Comparison of ENCODE assay signal across 14 mouse cellular contexts in the genomic region with DNA sequence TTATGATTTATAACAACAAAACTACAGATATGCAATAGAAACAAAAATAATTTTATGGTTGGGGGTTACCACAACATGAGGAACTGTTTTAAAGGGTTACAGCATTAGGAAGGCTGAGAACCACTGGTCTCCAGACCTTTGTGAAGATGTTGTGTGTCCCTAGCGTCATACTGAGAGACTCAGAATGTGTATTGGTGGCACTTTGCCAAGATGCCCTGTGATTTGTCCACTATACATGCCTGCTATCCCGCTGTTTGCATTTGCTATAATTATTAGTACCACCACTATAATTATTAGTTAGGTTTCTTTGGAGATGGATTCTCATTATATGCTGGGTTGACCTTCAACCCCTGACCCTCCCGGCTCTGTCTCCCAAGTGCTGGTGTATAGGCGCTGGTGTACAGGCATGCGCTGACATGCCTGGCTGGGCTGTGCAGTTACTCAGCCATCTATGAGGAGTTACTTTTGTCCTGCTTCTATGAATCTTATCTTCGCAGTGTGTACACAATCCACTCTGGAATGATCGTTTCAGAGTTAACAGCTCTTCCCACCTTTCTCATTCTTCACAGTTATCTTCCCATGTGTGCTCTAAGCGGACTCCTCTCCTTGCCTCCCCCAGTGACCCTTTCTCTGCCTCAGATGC.
DNase-seq lines count a peak whose midpoint lies in the region; ATAC-seq lines count a peak whose summit lies in the region.
"Had no signal": no experiment of that assay in that cellular context is flagged by ENCODE, and none has a peak within 500 bp of the region (broad histone marks: within the 10 kb centered on the region; RNA-seq: fewer than 3 reads in every experiment).

No protein-coding gene starts in this region.

- H3K27me3 ChIP-seq in heart, embryonic 16.5 days (ENCODE audit: control insufficient read depth, insufficient read depth, low read length) = no peaks in the 10 kb centered on the region
- no peaks in the 10 kb centered on the region for H3K27me3 ChIP-seq in heart, embryonic 11.5 days (ENCODE audit: control insufficient read depth, insufficient read depth, low read length)
- H3K27me3 ChIP-seq in limb, embryonic 12.5 days = no peaks in the 10 kb centered on the region
- H3K27me3 ChIP-seq in limb, embryonic 10.5 days (ENCODE audit: low read depth, poor library complexity, severe bottlenecking) = no peaks in the 10 kb centered on the region
- H3K27me3 ChIP-seq in intestine, embryonic 15.5 days (replicated peaks) = no peaks in the 10 kb centered on the region
- H3K27me3 ChIP-seq in stomach, embryonic 15.5 days (replicated peaks) = no peaks in the 10 kb centered on the region
- no peaks in the 10 kb centered on the region for H3K27me3 ChIP-seq in neural tube, embryonic 15.5 days (replicated peaks)
- H3K27me3 ChIP-seq: embryonic facial prominence, embryonic 12.5 days had no signal

- H3K36me3 ChIP-seq in heart, embryonic 16.5 days (ENCODE audit: control insufficient read depth, insufficient read depth) = peaks cover 2% of the 10 kb centered on the region; the same call in 1 of the 2 replicates
- H3K36me3 ChIP-seq in heart, embryonic 11.5 days (ENCODE audit: control insufficient read depth, insufficient read depth, low read length) = no peaks in the 10 kb centered on the region
- 0 out of 2 replicates have a peak, but pooled peaks cover 11% of the 10 kb centered on the region for H3K36me3 ChIP-seq in limb, embryonic 12.5 days
- peaks cover 8% of the 10 kb centered on the region for H3K36me3 ChIP-seq in limb, embryonic 10.5 days
- H3K36me3 ChIP-seq in intestine, embryonic 15.5 days = no peaks in the 10 kb centered on the region
- H3K36me3 ChIP-seq in stomach, embryonic 15.5 days = 0 out of 2 replicates have a peak, but pooled peaks cover 3% of the 10 kb centered on the region
- H3K36me3 ChIP-seq in neural tube, embryonic 15.5 days = no peaks in the 10 kb centered on the region
- H3K36me3 ChIP-seq: embryonic facial prominence, embryonic 12.5 days; G1E had no signal

- DNase-seq in limb, embryonic 10.5 days (ENCODE audit: low spot score) = no peak
- DNase-seq: cerebellum, adult 8-10 months; gastrocnemius, postnatal 10 days; heart, postnatal 14 days; liver; liver, postnatal 0 days had no signal

- no peak overlapping the region for H3K4me2 ChIP-seq in heart, embryonic 16.5 days (ENCODE audit: low read depth, low read length)
- no peak overlapping the region for H3K4me2 ChIP-seq in heart, embryonic 11.5 days
- H3K4me2 ChIP-seq in limb, embryonic 12.5 days = no peak overlapping the region
- no peak overlapping the region for H3K4me2 ChIP-seq in intestine, embryonic 15.5 days (replicated peaks)
- H3K4me2 ChIP-seq in stomach, embryonic 15.5 days = no peak overlapping the region
- H3K4me2 ChIP-seq in neural tube, embryonic 15.5 days = no peak overlapping the region
- H3K4me2 ChIP-seq: embryonic facial prominence, embryonic 12.5 days had no signal

- no peak overlapping the region for H3K9ac ChIP-seq in heart, embryonic 16.5 days (ENCODE audit: low read length)
- H3K9ac ChIP-seq in heart, embryonic 11.5 days (ENCODE audit: low read depth, low read length) = no peak overlapping the region
- H3K9ac ChIP-seq in limb, embryonic 12.5 days (replicated peaks) = no peak overlapping the region
- H3K9ac ChIP-seq in intestine, embryonic 15.5 days = no peak overlapping the region
- no peak overlapping the region for H3K9ac ChIP-seq in stomach, embryonic 15.5 days
- no peak overlapping the region for H3K9ac ChIP-seq in neural tube, embryonic 15.5 days (replicated peaks)
- H3K9ac ChIP-seq: embryonic facial prominence, embryonic 12.5 days; liver, postnatal 0 days had no signal

- H3K4me3 ChIP-seq in heart, embryonic 16.5 days (ENCODE audit: low read length) = no peak overlapping the region
- no peak overlapping the region for H3K4me3 ChIP-seq in heart, embryonic 11.5 days (ENCODE audit: low read depth, low read length)
- no peak overlapping the region for H3K4me3 ChIP-seq in limb, embryonic 12.5 days (replicated peaks)
- H3K4me3 ChIP-seq in limb, embryonic 10.5 days = no peak overlapping the region
- H3K4me3 ChIP-seq in intestine, embryonic 15.5 days (replicated peaks) = no peak overlapping the region
- no peak overlapping the region for H3K4me3 ChIP-seq in stomach, embryonic 15.5 days (replicated peaks)
- no peak overlapping the region for H3K4me3 ChIP-seq in neural tube, embryonic 15.5 days (replicated peaks)
- H3K4me3 ChIP-seq: embryonic facial prominence, embryonic 12.5 days had no signal

- H3K27ac ChIP-seq in heart, embryonic 16.5 days (ENCODE audit: low read length) = peak overlapping the region; percentile 25; the same call in 1 of the 2 replicates
- no peak overlapping the region for H3K27ac ChIP-seq in heart, embryonic 11.5 days (ENCODE audit: low read depth, low read length)
- H3K27ac ChIP-seq in limb, embryonic 12.5 days = no peak overlapping the region
- H3K27ac ChIP-seq in limb, embryonic 10.5 days = no peak overlapping the region
- 0 out of 2 replicates have a peak overlapping the region, but pooled peaks have one; percentile 9 for H3K27ac ChIP-seq in intestine, embryonic 15.5 days
- H3K27ac ChIP-seq in stomach, embryonic 15.5 days = 0 out of 2 replicates have a peak overlapping the region, but pooled peaks have one; percentile 21
- no peak overlapping the region for H3K27ac ChIP-seq in neural tube, embryonic 15.5 days (replicated peaks)
- H3K27ac ChIP-seq: embryonic facial prominence, embryonic 12.5 days had no signal

- ATAC-seq in heart, embryonic 16.5 days (replicated peaks; ENCODE audit: extremely low read depth, insufficient read depth, low FRiP score) = no peak
- no peak for ATAC-seq in heart, embryonic 11.5 days (replicated peaks; ENCODE audit: insufficient number of reproducible peaks, low FRiP score, low TSS enrichment)
- ATAC-seq in limb, embryonic 12.5 days (ENCODE audit: insufficient number of reproducible peaks, insufficient read depth, low FRiP score, low TSS enrichment, low read depth) = 0 out of 2 replicates have a peak, but pooled peaks have one; percentile 31
- ATAC-seq in intestine, embryonic 15.5 days = peak; percentile 61
- ATAC-seq in stomach, embryonic 15.5 days (ENCODE audit: insufficient read depth, low FRiP score, low read depth) = peak; percentile 38
- no peak for ATAC-seq in neural tube, embryonic 15.5 days (ENCODE audit: low FRiP score)
- ATAC-seq: liver, postnatal 0 days had no signal

- H3K4me1 ChIP-seq in heart, embryonic 16.5 days (ENCODE audit: control insufficient read depth, insufficient read depth, low read length) = peaks cover 35% of the 10 kb centered on the region
- H3K4me1 ChIP-seq in heart, embryonic 11.5 days (ENCODE audit: control insufficient read depth, insufficient read depth, low read length) = peaks cover 27% of the 10 kb centered on the region
- peaks cover 34% of the 10 kb centered on the region for H3K4me1 ChIP-seq in limb, embryonic 12.5 days (replicated peaks)
- peaks cover 37% of the 10 kb centered on the region for H3K4me1 ChIP-seq in limb, embryonic 10.5 days
- peaks cover 37% of the 10 kb centered on the region for H3K4me1 ChIP-seq in intestine, embryonic 15.5 days (replicated peaks)
- H3K4me1 ChIP-seq in stomach, embryonic 15.5 days = peaks cover 22% of the 10 kb centered on the region
- H3K4me1 ChIP-seq in neural tube, embryonic 15.5 days = peaks cover 15% of the 10 kb centered on the region; the same call in 1 of the 2 replicates

- 49% methylated on average over 8 of the region's 8 CpGs for WGBS in heart, embryonic 16.5 days
- 56% methylated on average over 8 of the region's 8 CpGs for WGBS in heart, embryonic 11.5 days (ENCODE audit: insufficient replicate concordance)
- 65% methylated on average over 8 of the region's 8 CpGs for WGBS in limb, embryonic 12.5 days
- 73% methylated on average over 8 of the region's 8 CpGs for WGBS in limb, embryonic 10.5 days
- 51% methylated on average over 8 of the region's 8 CpGs for WGBS in intestine, embryonic 15.5 days
- WGBS in stomach, embryonic 15.5 days = 39% methylated on average over 8 of the region's 8 CpGs
- 73% methylated on average over 8 of the region's 8 CpGs for WGBS in neural tube, embryonic 15.5 days

- H3K9me3 ChIP-seq in heart, embryonic 16.5 days (replicated peaks; ENCODE audit: control insufficient read depth, low read length) = no peaks in the 10 kb centered on the region
- H3K9me3 ChIP-seq in heart, embryonic 11.5 days (replicated peaks; ENCODE audit: control insufficient read depth, low read length) = no peaks in the 10 kb centered on the region
- H3K9me3 ChIP-seq in limb, embryonic 12.5 days = no peaks in the 10 kb centered on the region
- H3K9me3 ChIP-seq in limb, embryonic 10.5 days (replicated peaks) = no peaks in the 10 kb centered on the region
- no peaks in the 10 kb centered on the region for H3K9me3 ChIP-seq in intestine, embryonic 15.5 days
- H3K9me3 ChIP-seq in stomach, embryonic 15.5 days = no peaks in the 10 kb centered on the region
- no peaks in the 10 kb centered on the region for H3K9me3 ChIP-seq in neural tube, embryonic 15.5 days (replicated peaks)
- H3K9me3 ChIP-seq: embryonic facial prominence, embryonic 12.5 days had no signal

Comparison
In these comparisons a context has a peak if more than half of its experiments do, and no peak if none do; other contexts are left out.
1. H3K27ac ChIP-seq: peak in heart, embryonic 16.5 days (single experiment), intestine, embryonic 15.5 days (single experiment) and stomach, embryonic 15.5 days (single experiment); none in heart, embryonic 11.5 days (single experiment), limb, embryonic 12.5 days (single experiment), limb, embryonic 10.5 days (single experiment) and neural tube, embryonic 15.5 days (single experiment).
2. ATAC-seq: peak in limb, embryonic 12.5 days (single experiment), intestine, embryonic 15.5 days (single experiment) and stomach, embryonic 15.5 days (single experiment); none in heart, embryonic 16.5 days (single experiment), heart, embryonic 11.5 days (single experiment) and neural tube, embryonic 15.5 days (single experiment).